Mouse (Mus musculus) left cerebral cortex, postnatal 36 days (tissue): ENCODE data around the gene Fam161b. TPM values are rescaled to one million over a fixed set of nuclear protein-coding genes. Genes with fewer than 3 reads are reported as not detected.
"Not testable (repeated sequence)": the region's sequence is repeated elsewhere in the genome, so short reads cannot be mapped to it uniquely, and the experiment has no call there.

Source experiments
- DNase-seq, 2 experiments: peaks; one replicate each; pipeline ENCODE4 v3.0.0; 2021 to 2022; ENCODE audit warnings: low spot score in 2 of 2, mixed read lengths in 1 of 2
- intact Hi-C: fragments of 180-260 bp; cut with DNase I; formaldehyde crosslinking; loops from one replicate; pipeline ENCODE4 v1.15.1; 2025
- total RNA-seq, 2 experiments: library from RNA; stranded (reverse); gene quantifications; 2 replicates each; pipeline ENCODE4 v1.2.3; 2021

Fam161b gene
- total RNA-seq, 2 experiments from 2014 or later, result 11.7 to 13.2 TPM

- intact Hi-C loops, result no loop called here
- no peak for DNase-seq
Observed at GRCm38 (mm10) chr12:84385408-84385807, 23.8 kb upstream of the Fam161b start.

DNA sequence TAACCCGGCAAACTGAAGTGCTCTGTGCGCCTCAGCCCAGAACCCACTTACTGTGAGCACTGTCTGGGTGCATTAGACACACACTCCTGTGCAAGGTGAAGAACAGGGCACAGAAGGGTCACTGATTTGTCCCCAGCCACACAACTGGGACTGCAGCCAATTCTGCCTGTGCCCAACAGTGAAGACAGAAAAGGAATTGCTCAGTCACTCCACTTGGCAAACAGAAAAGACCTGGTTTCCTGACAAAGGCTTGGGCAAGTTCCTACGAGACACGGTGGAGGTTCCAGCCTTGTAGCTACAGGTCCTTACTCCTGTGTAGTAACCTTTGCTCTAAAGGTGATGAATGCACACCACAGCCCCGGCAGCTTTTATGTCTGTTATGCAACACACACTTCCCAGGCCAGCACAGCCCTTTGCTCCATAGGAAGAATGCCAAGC, 23.0 kb upstream of the Fam161b start:
- intact Hi-C loops, result no loop called here
- DNase-seq, result no peak

DNA sequence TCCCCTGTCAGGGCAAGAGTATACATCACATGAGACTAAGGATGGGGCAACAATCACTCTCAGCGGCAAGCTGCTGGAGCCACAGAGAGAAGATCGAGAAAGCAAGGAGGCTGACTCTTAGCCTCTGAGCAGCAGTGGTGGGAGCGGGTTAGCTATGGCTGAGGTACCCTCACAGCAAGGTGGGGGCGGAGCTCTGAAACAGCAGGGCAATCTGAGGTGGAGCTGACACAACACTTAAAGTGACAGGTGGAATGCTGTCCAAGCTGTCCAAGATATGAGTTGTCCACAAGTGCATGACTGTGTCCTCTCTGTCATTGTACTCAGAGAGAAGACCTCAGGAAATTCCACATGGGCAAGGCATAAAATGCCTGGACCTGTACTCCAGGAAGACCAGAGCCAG, 20.7 kb upstream of the Fam161b start:
- intact Hi-C loops, result no loop called here
- no peak for DNase-seq

DNA sequence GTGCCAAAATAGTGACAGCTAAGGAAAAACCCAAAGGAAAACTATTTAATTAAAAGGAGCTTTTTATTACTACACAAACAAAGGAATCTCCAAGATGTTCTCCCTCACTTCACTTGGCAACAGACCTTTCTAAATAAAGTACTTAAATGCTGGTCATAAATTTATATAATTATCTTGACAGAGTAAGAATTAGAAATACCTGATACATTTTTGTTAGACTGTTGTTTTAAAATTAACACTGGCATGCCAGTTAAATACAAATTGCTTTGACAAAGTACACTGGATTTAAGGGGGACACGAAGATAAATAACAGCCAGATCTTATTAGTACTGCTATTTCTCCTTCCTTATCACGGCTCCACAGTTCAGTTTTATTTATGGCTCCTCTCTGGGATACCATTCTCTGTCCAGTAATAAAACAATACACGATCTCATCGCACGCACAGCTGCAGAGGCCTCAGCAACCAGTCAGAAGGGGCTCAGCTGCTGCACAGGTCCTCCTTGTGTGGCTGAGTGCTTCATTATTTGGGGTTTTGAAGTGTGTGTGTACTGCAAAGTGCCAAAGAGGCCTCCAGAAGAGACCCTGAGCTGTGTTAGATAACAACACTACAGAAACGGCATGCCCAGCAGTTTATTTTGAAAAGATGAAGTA, 12.3 kb upstream of the Fam161b start:
- no peak for DNase-seq
- intact Hi-C loops, result no loop called here

- DNase-seq, result no peak
- intact Hi-C loops, result no loop called here
Observed at GRCm38 (mm10) chr12:84371647-84372046, 10.0 kb upstream of the Fam161b start.

- intact Hi-C loops, result no loop called here
- DNase-seq, result no peak
Observed at GRCm38 (mm10) chr12:84366971-84367370, 5.3 kb upstream of the Fam161b start.

DNA sequence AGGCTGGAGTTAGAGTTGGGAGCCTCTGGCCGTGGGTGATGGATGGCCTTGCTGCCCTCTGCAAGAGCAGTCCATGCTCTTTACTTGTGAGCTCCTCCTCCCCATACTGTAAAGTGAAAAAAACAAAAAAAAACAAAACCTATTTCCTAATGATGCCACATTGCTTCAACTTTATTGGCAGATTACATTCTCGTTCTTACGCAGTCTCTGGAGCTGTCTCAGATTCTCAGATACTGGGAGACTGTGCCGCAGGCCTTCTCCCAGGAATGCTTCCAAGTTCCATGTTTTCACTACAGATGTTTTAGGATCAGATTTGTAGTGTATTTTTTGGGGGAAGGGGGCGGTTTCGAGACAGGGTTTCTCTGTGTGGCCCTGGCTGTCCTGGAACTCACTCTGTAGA, 3.5 kb upstream of the Fam161b start:
- no peak for DNase-seq
- intact Hi-C loops, result no loop called here

DNA sequence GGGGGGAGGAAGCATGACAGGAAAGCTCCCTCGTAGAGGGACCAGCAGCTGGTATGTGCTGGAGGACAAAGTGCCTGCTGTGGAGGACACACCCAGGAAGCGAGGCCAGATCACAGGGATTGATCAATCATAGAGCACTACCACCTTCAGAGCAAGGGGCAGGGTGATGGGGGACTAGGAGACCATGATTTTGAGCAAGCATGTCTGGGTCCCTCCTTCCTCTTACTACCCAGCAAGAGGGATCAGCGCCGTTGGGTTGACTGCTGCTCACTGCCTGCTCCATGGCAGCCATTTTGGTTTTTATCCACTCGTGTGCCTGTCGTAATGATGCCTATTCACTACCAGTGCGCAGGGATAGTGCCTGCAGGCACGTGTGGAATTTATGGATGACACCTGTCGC, 2.7 kb upstream of the Fam161b start:
- intact Hi-C loops, result no loop called here
- DNase-seq, result no peak

GRCm38 (mm10) chr12:84362872-84363271, 1.2 kb upstream of the Fam161b start:
- intact Hi-C loops, result no loop called here
- DNase-seq, result no peak

- intact Hi-C loops, DNase-seq: not testable (repeated sequence)
Observed at GRCm38 (mm10) chr12:84358699-84359098, 2.9 kb downstream of the Fam161b start.

DNA sequence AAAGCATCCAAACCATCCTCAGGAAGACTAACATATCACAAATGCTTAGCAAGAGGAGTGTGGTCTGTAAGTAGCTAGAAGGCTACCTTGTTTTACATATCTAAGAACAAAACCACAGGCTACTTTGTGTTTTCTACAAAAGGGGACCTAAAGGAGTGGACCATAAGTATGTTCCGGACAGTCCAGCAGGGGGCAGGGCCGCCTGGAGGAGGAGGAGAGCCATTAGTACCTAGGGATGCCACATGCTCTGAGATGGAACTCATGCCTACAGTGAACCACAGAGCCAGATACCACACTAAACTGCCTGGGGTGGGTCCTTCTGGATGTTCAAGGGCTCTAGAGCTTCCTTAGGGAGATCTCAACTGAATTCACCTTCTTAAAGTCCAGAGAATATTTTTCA, 14.4 kb downstream of the Fam161b start:
- DNase-seq, result no peak
- intact Hi-C loops, result no loop called here

DNA sequence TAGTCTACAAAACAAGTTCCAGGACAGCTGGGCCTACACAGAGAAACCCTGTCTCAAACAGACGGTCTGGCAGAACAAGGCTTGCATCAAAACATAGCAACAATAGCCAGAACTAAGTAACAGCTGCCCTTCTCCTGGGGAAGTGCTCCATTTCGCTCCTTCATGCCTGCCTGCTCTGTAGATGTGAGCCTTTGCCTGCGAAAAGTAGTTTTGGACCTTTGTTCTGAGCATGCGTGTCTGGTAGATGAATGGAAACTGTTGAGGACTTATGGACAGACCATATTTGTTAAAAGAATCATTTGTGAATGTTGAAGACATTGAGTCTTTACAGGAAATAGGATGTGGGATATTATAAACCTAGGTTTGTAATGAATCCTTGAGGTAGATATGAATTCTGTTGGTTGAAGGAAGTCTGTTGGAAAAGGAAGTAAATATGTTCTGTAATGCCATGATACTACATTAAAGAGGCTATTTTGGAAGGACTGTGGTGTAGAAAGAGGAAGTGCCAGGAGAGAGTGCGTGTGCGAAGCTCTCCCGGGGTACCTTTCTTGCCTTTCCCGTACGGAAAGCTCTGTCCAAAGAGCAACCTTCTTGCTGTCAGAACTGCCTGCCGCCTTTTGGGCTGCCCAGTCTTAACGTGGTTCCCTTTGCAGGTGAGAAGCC, 24.5 kb downstream of the Fam161b start:
- intact Hi-C loops, result no loop called here
- DNase-seq, result no peak

GRCm38 (mm10) chr12:84327111-84327512, 34.5 kb downstream of the Fam161b start:
- no peak for DNase-seq
- intact Hi-C loops, result no loop called here

DNA sequence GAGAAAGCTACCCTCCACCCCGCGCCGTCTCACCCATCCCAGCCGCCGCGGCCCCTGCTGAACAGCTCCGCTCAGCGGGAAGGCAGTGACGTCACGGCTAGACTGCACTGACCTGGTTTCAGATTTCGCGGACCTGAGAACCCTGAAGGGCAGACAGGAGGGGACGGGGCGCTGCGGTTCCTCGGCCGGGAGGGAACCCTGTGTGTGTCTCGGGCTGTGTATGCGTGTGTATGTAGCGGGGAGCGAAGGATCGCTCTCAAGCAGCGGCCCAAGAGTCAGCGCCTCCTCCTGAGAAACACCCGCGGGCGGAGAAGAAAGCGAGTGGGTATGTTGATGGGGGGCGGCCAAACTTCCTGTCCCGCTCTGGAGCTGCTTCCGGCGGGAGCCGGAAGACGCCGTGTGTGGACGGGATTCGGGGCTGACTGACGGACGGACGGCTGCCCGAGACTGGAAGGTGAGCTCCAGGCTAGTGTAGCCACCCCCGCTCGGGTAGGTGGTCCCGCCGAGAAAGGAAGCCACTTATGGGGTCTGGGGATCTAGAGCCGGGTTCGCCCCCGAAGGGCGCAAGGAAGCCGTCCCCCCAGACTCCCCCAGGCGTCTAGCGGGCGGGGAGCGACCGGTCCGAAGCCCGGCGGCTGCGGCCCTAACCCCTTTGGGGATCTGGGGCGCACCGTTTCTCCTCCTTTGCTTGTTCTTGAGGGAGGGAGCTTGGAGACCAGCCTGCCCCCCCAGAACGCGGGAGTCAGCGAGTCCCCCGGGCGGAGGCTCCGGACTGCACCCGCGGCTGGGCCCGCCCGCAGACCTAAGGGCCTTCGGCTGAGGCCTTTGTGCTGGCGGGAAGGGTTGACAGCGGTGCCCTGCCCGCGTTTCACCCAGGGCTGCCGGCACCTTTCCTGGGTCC, 44.7 kb downstream of the Fam161b start, which contains the start of gene Zfp410:
Zfp410 (plus strand) TSS at position 132 of the 901 bp plus-strand sequence.
- intact Hi-C loops, result loop anchor here (10.0 kb wide), 1 partner anchor 152 kb away; no protein-coding TSS in a partner anchor
- peak; percentile 83 to 87 for DNase-seq

DNA sequence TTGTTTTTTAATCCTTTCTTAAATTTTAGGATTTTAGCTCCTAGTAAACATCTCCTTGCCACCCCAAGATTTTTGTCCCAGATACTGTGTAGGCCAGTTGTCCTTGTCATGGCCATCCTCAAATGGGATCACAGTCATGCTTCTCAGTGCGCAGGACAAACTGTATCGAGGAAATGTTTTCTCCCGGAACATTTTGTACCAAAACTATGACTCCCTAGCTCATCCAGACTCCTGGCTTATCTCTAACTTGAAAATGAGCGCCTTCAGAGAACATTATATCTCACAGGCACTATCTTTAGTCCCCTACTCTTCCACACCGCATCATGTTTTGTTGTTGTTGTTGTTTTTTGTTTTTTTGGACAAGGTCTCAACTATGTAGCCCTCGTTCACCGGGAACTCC, 45.6 kb downstream of the Fam161b start:
- DNase-seq, result no peak
- intact Hi-C loops, result loop anchor here (10.0 kb wide), 1 partner anchor 151 kb away; no protein-coding TSS in a partner anchor

DNA sequence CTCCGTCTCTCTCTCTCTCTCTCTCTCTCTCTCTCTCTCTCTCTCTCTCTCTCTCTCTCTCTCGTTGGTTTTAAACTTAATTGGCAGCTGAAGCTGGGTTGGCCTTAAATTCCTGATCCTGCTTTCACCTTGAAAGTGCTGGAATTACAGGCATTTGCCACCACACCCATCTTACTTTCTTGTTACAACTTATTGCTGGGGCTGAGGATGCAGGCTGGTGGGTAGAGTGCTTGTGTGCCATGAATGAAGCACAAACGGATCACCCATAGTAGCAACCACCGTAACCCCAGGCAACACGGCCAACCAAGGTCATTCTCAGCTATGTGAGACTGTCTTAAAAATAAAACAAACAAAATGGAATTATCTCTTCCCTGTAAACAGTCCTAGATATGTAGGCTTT, 50.3 kb downstream of the Fam161b start:
- intact Hi-C loops, result loop anchor here (10.0 kb wide), 1 partner anchor 147 kb away; no protein-coding TSS in a partner anchor
- no peak for DNase-seq

GRCm38 (mm10) chr12:84304554-84304953, 57.1 kb downstream of the Fam161b start:
- intact Hi-C loops, result no loop called here
- DNase-seq, result no peak

GRCm38 (mm10) chr12:84304101-84304500, 57.5 kb downstream of the Fam161b start:
- intact Hi-C loops, result no loop called here
- no peak for DNase-seq

DNA sequence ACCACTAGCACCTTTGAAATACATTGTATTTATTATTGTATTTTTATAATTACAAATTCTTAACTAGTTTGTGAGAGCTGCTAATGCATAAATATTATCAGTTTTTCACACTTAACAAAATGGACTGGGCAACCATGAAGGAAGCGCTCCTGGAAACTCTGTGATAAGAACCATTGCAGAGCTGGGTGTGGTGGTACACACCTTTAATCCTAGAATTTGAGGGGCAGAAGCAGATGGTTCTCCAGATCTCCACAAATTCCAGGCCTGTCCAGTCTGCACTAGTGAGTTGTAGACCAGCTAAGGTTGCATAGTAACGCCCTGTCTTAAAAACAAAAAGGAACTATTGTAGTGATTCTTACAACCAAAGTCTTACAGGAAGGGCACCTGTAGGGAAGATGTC, 62.4 kb downstream of the Fam161b start:
- no peak for DNase-seq
- intact Hi-C loops, result no loop called here

DNA sequence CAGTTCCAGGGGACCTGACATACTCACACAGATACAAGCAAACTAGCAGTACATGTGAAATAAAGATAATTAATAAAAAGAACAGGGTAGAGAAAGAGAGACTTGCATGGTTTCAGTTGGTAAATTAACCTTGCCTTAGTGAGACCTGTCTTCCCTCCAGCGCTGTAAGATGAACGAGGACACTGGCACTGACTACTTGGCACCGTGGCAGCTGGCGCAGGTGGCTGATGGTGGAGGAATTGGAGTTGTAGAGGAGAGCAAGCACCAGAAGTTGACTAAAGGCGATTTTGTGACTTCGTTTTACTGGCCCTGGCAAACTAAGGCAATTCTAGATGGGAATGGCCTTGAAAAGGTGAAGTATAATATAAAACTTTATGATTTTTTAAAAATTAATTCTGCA, 63.8 kb downstream of the Fam161b start:
- intact Hi-C loops, result no loop called here
- DNase-seq, result no peak
